Mouse (Mus musculus) frontal cortex, adult (tissue): ENCODE results near the gene Bcas3.

Experiments used
- ATAC-seq: cut with Nextera tagmentation; 2 replicates; pipeline ENCODE4 v1.9.2; 2017; ENCODE audit warnings: mild to moderate bottlenecking, moderate library complexity, mixed read lengths; ENCODE audit not compliant: low TSS enrichment

The Bcas3 gene

DNA sequence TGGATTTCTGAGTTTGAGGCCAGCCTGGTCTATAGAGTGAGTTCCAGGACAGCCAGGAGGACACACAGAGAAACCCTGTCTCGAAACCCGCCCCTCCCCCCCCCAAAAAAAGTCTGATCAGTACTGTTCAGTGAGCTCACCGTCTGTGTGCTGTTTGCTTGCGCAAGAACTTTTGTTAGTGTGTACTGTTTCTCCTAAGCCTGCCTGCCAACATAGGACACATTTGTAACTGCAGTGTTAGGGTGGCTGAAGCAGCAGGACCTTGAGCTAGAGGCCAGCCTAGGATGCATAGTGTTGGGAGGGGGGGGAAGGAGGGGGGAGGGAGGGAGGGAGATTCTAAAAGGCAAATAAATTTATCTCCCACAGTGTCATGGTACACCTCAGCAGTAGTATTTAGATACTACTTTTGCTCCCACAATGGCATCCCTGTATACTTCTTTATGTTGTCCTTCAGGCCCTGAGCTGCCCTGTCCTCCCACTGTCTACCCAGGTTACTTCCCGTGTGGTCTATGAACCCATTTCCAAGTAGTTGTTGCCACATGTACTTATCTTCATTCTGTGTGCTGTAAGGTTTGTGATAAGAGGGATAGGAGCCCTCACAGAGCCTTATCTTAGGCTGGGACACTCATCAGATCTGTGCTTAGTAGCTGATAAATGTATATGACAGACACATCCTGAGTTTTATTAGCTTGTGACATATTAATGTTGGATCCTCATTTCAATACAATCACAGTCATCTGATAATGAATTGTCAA is 176.7 kb downstream of the Bcas3 start:
- ATAC-seq: no peak

DNA sequence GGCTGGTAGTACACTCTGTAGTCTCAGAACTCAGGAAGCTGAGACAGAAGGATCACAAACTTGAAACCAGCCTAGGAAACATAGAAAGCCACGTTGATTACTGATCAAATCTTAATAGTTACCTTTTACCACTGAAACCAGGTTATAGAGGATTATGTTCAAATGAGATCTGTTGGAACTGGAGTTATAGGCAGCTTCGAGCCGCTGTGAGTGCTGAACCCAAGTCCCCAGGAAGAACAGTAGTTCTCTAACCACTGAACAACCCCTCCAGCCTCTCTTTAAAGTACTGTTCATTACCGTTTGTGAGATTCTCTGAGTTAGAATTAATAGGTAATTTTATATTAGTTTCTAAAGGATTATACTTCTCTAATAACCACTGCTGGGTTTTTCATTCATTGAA is 188.0 kb downstream of the Bcas3 start:
- ATAC-seq: no peak

DNA sequence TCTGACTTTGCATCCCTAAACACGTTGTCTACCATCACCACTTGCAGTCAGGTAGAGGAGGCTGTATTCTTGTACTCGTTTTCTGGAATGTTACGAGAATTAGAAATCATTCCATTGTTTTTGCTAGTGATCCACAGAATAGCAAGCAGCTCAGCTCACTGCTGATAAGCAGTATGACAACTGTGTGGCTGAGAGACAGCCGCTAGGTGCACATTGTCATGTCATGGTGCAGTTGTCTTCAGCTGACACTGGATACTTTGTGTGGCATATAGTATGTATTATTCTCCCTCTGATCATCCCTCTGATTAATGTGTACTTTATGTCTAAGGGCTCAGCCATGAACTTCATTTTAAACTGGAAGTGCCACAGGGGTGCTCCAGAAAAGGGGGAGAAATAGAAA is 190.3 kb downstream of the Bcas3 start:
- ATAC-seq: no peak

DNA sequence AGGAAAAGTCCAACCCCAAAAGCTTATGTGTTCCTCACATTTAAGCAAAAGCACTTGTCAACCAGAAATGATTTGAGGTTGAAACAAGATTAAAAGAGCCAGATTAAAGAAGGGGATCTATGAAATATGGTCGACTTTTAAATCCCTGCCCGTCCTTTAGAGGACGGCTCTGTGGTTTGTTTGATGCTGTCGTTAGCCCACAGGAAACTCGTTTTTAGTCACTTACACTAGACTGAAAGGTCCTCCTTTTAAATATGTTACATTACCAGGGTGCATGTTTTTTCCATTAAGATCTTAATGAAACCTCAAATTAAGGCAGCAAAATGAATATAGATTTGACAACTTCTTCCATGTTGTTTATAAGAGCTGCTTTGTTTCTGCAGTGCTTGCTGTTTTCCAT is 192.6 kb downstream of the Bcas3 start:
- no peak for ATAC-seq

DNA sequence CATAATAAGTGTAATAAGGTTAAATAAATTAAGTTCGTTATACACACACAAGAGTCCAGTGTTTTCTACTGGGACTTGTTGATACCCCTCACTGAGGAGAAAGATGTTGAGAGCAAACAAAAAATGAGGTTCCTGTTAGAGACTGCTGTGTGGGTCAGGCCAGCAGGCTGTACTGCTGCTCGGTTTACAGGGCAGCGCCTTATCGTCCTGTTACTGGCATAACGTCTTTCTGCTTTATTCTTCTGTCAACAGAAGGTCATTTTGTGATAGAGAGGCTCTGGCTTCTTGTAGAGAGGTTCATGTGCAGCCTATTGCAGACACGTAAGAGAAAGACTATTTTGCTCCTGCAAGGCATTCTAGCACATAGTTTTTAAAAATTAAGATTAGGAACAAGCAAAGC is 195.0 kb downstream of the Bcas3 start:
- ATAC-seq: no peak

DNA sequence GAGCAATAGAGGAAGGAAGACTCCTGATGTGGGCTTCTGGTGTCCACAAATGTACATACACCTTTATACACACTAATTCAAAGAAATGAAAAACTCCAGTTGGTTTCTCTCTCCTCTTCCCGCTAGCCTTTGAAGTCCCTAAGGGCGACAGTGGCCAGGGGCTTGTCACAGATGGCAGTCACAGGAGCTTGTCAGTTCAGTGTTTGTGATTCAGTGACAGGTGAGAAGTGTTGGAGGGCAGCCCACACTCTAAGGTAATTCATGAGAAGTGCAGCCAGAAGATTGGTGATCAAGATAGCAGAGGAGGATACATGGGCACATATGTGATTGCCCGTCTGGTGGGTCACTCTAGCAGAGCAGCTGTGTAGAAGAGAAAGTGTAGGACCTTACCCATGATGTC is 196.7 kb downstream of the Bcas3 start:
- no peak for ATAC-seq

DNA sequence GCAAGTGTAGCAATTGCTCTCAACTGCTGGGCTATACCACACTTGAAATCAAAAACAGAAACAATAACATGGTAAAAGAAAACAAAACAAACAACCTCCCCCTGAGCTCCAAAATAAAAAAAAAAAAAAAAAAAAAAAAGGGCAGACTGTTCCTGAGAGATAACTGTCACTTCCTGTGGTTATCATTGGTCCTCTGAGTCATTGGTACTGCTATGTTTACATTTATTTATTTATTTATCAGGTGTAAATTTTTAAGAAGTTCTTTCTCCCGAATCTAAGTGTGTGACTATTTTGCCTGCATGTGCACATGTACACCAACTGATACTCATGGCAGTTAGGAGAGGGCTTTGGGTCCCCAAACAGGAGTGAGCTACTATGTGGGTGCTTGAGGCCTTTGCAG is 202.1 kb downstream of the Bcas3 start:
- no peak for ATAC-seq

DNA sequence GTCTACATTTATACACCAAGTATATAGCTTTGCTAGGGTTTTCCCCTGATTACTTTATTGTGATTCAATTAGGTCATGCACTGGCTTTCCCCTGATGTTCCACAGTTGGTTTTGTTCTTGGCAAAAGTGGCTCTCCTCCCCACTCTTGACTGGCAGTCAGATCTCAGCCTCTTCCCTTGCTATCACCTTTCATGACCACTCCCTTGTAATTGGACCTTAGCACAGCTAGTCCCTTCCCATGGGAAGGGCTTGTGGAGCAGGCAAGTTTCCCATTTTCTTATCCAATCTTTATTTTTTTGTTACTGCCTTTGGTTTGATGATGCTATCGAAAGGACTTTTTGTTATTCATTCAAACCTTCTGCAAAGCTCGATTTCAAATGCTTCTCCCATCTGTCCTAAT is 202.8 kb downstream of the Bcas3 start:
- no peak for ATAC-seq

DNA sequence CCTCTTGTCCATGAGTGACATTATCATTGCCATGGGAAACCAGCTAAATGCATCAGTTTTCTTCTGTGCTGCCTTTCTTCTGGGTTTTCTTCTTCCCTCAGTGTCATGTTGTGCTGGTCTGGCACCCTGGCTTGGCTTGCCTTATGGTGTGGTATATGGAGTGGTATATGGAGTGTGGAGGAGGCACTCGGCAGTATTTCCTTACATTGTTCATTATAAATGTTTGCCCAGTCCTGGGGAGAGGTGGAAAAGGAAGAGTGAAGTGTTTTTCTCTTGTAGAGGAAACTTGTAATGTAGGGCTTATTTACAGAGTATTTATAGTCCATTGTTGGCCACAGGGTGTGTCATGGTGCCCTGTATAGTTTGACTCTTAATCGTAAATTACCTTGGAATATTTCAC is 212.1 kb downstream of the Bcas3 start:
- no peak for ATAC-seq

DNA sequence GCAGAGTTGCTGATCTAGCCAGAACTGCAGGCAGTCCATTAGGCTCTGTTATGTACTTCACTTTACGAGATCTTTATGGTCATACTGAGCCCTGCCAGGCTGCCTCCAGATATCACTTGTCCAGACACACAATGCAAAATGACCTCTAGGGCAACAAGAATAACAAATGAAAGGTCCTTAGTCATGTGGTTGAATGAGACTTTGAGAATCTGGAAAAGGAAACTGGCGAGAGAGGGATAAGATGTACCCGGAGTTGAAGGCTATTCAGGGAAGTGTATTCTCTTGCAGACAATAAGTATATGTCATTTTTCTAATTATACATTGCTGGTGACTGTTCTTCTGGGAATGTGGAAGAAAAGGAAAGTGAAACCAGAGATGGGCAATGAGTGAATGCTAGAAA is 218.1 kb downstream of the Bcas3 start:
- no peak for ATAC-seq

DNA sequence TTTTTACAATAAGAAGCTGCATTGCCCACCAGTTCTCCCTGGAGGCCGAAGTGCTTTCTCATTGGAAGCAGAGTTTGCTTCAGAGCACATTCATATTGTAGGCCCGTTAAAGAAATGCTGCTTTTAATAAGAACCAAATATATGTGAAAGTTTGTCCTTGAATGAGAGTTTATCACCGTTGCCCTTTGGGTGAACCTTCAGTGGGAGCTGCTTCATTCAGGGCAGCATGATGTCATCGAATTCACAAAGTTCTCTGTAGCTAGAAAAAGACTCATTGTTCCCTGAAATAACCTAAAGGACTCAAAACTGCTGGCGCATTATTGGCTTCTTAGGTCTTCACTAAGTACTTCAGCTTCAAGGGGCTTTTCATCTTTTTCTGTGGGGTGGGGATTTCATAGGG is 219.0 kb downstream of the Bcas3 start:
- no peak for ATAC-seq

DNA sequence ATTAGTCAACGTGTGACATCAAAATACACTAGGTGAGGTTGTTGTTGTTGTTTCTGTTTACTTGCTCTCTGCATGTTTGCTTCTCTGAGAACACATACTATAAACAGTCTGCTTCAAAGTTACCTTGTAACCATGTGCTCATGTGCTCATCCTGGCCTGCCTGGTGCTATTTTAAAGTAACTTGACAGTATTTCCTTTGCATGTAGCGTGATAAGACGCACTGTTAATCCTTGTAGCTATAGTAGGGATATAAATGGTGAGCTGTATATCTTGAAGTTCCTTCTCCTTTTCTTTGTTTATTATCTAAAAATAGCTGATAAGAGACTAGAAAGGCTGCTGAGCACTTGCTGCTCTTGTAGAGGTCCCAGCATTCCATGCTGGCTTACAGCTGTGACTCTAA is 219.6 kb downstream of the Bcas3 start:
- ATAC-seq: no peak

DNA sequence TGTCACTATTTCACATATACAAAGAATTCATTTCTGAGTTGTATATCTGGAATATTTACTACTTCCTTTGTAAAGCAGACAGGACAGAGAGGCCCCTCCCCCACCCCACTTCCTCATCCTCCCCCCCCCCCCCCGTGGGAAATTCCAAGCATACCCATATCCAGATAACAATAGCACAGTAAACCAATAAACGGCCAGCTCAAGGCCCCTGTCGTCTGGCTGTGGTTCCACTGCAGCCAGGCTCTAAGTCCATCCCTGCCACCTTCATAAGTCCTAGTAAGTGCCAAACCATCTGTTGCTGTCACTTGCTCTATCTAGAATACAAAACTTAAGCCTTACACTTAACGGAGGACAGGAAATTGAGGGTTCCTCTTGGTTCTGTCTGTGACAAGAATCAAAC is 221.5 kb downstream of the Bcas3 start:
- ATAC-seq: no peak

DNA sequence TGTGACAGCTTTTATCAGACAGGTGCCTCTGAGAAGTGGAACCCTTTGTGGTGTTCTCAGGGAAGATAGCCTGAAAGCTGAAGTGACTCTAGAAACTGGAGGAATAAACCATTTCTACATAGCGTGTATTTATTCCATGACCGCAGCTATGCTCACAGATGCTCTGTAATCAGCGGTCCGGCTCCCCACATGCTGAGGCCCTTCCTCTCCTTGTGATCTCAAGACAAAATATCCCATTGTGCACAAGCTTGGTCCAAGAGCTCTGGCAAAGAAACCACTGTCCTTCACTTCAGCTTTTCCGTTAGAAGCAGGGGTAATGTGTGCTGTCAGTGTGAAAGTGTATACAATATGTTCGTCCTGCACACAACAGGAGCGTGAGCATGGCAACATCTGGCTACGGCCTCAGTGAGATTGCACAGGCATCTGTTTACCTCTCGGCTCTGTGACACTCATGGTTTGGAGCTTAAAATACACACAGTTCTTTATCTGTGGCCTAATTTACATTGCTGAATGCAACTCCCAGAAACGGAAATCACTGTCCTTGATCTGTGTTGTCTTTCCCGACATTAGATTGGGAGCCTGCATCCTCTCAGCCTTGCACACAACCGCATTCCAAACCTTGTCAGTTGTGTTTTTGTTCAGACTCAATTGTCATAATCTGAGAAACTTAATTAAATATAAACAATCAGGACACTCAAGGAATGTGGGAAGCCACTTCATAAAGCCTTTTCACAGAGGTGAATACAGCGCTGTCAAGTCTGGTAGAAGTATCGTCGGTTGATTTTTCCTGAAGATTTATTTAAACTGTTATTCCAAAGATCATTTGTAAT is 225.1 kb downstream of the Bcas3 start:
- ATAC-seq: no peak

DNA sequence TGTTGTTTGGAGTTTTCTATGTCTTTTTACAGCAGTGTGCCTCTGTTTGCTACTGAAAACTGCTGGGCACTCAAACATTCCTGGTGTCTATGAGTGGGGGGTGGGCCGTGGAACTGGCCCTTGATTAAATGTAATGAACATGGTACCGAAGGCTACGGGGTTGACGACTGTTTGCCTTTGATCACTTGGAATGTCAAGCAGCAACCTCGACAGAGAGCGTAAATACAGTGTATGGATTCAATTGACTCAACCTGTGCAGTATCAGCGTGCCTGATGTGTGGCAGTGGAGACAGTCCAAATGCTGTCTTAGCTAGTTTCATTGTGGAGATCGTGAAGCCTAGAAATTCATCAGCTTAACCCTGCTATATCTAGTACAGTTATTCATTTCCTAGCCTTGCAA is 231.1 kb downstream of the Bcas3 start:
- ATAC-seq: no peak

DNA sequence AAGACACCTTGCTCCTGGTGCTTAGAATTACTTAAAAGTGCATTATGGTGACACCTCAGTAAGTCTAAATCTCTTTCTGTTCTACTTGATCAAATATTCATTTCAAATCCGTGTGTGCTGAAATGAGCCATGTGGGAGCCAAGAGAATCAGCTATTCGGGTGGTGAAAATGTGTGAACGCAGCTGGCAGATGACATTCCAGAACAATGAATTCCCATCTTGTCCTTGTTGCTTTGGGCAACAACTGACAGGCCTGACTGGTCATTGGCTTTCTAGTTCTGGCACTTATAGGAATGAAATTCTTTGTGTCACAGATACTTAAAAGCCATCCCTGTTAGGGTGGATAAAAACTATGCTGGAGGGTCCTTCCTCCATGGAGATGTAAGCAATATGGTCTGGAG is 240.7 kb downstream of the Bcas3 start:
- ATAC-seq: no peak

DNA sequence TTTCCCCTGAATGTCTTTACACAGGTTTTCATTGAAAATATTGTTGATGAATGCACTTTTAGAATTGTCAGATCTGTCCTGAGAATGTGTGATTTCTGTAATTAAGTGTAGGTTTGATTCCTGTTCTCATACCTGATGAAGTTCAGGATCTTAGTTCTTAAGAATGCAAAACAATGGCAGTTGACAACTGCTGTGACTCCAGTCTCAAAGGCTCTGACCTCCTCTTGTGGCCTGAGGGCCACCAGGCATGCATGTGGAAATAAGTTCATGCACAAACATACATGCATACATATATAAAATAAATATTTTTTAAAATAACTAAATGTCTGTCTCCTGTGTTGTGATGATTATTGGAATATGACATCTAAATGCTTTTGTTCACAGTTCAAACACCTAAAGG is 246.3 kb downstream of the Bcas3 start:
- ATAC-seq: no peak

DNA sequence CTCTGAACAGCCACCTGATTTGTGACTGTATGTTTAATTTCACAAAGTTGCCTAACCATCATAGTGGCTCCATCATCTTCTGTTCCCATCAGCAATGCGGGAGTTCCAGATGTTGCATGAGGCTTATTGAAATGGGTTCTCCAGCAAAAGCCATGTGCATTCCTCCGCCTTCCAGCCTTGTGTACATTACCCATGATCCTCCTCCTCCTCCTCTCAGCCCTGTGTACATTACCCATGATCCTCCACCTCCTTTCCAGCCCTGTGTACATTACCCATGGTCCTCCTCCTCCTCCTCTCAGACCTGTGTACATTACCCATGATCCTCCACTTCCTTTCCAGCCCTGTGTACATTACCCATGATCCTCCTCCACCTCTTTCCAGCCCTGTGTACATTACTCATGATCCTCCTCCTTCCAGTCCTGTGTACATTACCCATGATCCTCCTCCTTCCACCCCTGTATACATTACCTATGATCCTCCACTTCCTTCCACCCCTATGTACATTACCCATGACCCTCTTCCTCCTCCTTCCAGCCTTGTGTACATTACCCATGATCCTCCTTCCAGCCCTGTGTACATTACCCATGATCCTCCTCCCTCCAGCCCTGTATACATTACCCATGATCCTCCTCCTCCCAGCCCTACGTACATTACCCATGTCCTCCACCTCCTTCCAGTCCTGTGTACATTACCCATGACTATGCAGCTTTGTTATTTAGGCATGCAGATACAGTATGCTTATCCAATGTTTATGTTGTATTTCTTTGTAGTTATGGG is 250.8 kb downstream of the Bcas3 start:
- no peak for ATAC-seq

DNA sequence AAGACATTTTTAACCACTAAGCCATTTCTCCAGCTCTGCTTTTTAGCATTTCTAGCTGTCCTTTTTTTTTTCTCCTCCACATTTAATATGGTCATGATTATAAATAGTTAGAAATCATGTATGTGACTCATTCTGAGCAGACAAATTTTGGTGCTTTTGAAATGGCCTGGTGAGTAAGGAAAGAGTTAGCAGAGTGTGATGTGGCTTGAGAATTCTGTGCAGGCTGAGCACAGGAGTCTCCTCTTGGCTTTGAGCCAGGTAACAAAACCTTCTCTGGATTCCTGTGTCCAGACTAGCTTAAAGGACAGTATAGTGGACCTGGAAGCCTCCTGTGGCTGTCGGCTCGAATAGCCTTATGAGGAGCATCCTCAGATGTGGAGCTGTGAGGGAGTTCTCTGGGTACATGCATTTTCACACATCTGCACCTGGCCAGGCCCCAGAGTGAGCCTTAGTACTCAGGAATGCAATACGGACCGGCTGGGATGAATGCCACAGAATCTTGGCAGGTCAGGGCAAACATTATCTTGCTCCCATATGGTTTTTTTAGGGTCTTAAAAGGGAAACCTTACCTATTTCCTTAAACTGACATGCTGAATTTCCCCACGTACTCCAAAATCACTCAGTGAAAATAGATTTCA is 256.5 kb downstream of the Bcas3 start:
- ATAC-seq: peak; percentile 92

DNA sequence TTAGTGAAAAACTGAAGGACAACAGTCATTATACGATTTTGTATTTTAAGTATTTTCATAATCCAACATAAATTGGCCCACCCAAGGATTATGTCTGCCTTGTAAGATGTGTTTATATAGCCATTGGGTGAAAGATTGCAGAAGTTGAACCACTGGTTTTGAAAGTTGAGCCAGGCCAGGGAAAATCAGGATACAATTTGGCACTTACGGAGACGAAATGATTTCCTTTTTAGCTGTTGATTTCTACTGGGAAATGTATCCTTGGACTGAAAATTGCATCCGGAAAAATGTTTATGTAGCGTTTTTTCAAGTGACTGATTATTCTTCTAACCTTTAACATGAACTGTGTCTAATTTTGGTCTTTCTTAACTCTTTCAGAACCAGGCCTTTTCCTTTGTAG is 260.1 kb downstream of the Bcas3 start:
- ATAC-seq: no peak

DNA sequence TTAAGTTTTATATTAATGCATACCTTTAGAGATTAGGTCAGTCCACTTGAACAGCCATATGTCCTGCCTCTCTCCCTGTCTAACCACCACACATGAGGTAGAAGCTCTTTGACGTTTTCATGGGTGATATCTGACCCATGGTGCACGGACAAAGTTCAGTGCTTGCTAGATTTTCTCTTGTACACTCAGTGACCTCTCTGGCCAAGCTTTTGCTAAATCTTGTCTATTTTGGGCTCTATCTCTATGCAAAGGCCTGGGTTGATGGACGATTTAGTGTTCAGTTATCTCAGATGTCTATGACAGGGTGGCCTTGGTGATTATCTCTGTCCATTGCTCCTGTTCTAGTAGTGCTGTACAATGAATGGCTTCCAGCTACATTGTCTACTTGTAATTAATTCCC is 260.6 kb downstream of the Bcas3 start:
- no peak for ATAC-seq

DNA sequence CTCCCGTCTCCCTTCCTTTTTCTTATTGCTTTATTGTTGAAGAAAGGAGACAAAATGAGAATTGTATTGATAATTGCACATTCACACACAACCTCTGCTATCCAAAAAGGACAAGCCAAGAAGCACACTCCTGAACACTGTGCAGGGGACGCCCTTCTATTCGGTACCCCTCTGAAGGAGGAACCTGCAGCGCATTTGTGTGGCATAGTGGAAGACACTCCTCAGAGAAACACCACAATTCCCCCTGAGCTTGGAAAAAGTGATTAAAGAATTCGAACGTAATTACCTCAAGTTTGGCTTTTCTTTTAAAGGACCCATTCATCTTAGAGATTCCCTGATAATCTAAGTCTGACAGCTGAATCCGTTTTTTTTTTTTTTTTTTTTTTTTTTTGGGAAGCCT is 261.5 kb downstream of the Bcas3 start:
- ATAC-seq: no peak
